Mouse (Mus musculus) right cerebral cortex, postnatal 4 days (tissue): ENCODE measurements at regions not wholly inside any gene's neighbourhood (a gene's known extent, or its start where the extent isn't known, plus 50 kb on each side); places are given as distances from the start of the nearest gene placed in this dataset.

ENCODE experiments used
- DNase-seq: peaks from one replicate; pipeline ENCODE4 v3.0.0-alpha.2; 2022

DNA sequence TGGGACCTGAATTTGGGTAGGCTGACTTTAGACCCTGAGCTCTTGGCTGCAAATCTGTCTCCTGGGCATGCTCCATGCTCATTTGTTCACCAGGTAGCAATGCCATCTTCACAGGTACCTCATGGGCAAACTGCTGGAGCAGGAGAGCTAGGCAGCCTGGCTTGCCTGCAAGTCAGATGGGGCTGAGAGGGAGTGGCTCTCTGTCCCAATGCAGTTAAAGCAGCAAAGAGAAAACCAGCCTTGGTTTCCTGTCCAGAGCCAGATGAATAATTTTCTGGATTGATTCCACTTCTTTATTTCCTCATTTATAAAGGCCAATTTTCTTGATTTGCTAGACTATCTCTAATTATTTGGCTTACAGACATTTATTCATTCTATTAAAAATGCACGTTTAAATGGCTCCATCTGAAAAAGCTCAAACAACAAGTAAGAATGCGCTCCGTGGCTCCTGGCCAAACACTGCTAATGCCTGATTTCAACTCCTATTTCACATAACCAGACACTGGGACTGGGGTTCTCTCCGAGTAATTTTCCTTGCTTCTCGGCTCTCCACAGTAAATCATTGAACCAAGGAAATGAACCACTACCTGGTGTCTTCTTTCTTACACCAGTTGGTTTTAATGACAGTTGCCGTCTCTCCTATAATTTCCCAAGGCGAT is 60.5 kb downstream of the Rsl24d1 start:
- DNase-seq, result peak; percentile 17

DNA sequence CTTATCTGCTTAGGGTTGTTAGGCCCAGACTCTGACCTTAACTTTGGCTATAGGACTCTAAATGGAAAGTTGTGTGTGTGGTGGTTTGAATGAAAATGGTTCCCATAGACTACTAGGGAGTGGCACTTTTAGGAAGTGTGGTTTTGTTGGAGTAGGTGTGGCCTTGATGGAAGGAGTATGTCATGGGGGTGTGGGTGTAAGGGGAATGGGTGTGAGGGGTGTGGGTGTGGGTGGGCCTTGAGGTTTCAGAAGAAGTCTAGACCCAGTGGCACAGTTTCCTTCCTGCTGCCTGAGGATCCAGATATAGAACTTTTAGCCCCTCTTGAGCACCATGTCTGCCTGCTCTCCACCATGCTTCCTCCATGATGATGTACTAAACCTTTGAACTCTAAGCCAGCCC is 63.4 kb downstream of the Rsl24d1 start:
- DNase-seq, result no peak

DNA sequence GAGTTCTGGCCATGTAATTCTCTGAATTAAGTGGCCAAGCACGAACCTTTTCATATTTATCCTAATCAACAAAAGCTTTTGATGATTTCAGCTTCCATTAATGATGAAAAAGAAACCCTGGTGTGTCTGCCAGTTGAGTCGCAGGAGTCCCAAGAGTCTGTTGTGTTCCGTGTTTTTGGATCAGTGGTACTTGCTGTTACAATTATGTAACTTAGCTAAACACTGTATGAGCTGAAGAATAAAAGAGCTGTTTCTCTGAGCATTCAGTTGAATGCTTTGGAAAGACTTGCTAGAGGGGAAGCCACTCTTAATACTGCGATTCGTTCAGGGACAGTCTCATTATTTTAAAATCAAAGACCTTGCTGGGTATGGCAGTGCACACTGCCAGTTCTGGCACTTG is 70.1 kb downstream of the Rsl24d1 start:
- no peak for DNase-seq

DNA sequence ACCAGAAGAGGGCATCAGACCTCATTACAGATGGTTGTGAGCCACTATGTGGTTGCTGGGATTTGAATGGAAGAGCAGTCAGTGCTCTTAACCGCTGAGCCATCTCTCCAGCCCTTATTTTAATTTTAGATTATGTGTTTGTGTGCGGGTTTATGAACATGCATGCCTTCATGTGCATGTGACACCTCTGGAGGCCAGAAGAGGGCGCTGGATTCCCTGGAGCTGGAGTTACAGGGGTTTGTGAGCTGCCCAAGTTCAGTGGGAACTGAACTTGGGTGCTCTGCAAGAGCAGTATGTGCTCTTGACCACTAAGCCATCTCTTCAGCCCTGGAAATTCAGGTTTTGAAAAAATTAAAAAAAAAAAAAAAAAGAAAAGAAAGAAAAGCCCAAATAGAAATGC is 71.7 kb downstream of the Rsl24d1 start:
- no peak for DNase-seq

DNA sequence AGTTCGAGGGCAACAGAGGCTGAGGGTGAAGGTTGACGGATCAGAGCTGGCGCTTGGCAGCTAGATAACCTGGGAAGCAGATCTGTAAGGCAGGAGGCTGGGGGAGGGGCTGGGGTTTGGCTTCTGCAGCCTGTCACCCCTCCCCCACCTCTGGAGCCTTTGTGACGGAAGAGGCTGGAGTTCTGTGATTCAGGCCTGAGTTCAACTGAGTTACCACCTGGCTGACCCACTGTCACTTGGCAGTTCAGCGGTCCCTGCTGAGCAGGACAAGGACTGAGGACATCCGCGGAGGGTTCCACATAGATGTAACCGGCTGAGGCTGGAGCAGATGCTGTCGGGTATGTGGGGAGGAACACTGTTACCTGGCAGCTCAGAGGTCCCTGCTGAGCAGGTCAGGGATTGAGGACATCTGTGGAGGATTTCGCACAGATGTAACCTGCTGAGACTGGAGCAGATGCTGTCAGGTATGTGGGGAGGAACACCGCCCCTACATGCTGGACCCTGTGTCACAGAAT is 79.1 kb downstream of the Rsl24d1 start:
- no peak for DNase-seq

DNA sequence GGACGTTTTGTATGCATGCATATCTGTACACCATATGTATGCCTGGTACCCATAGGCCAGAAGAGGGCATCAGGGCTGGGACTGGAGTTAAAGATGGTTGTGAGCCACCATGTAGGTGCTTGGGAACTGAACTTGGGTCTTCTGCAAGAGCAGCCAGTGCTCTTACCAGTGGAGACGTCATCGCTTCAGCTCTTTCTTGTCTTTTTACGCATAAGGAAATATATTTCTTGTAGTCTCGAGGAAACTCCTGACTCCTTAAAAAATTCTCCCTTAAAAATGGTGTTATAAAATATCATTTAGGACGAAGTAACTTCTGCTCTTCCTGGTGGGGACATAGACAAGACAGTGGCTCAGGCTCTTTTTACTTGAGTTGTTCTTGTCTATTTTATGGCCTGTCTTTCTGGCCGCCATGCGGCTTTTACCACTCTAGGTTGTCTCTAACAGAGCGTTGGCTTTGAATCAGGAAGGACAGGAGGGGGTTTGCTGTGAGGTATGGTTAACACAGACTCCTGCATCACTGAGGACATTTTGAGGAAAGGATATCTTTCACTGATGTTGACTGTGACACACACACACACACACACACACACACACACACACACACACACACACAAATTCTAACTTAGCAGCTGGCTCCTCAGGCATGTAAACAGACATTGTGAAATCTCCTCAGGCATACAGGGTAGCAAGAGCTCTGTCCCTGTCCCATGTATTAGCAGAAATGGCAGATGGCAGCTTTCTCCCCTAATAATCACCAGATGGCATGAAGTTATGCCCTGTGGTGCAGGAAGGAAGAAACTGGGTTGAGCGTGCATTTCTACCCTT is 85.2 kb downstream of the Rsl24d1 start:
- DNase-seq, result no peak

DNA sequence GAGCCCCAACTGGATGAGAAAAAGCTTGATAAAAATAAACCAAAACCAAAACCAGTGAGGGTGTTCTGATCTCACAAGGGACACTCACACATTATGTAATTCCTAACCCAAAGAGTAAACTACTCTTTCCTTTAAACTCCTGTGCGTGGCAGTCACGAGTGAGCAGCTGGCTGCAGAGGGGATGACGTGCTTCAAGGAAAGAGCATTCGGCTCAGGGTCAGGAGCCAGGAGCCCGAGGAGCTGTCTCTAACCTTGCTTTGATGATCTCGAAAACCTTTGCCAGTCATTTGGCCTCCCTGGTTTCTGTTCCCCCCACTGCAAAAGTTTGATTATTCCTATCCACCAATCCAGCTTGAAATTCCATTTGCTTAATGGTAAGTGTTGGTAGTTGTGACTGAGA is 109.9 kb downstream of the Rsl24d1 start:
- no peak for DNase-seq

DNA sequence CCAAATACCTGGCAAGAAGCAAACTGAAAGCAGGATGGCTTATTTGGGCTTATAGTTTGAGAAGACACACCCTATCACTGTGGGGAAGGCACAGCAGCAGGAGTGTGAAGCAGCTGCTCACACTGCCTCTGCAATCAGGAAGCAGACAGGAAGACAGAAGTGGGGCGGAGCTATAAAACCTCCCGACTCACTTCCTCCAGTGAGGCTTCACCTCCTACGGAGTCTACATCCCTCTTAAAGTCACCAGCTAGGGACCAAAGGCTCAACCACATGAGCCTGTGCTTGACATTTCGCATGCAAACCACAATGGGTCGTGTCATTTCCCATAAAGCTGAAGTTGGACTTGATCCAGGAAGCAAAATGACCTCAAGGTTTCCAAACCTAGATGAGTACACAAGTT is 127.0 kb downstream of the Rsl24d1 start:
- no peak for DNase-seq

DNA sequence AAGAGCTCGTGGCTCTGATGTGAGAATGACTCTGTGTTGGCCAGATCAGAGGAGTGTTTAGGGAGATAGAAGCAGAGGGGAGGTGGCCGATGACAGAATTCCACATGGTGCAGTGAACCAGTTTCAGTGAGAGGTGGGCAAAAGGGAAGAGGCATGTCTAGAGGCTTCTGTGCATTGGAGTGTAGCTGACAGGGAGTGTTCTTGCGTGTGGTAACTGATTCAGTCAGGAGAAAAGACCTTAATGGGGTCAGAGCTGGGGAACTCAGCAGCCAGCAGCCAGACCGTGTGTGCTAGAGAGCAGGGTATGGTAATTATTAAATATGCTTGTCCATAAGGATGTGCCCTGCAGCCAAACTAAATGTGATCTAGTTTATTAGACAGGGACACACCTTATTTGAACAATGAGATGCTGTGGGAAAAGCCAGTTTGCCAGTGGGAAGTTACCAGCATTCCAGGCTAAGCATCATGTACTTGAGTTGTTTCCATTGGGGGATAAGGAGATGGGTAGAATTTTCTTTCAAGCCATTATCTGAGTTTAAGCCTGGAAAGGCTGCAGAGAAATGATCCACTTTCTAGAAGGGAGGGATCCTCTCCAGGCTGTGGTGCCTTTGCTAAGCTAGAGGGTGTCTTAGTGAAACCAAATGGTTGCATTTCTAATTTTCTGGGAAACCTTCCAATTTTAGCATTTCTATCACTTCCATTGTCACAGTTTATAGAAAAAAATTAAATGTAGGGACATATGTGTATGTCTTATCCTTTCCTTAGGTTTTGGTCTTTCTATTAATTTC is 129.5 kb downstream of the Rsl24d1 start:
- no peak for DNase-seq

DNA sequence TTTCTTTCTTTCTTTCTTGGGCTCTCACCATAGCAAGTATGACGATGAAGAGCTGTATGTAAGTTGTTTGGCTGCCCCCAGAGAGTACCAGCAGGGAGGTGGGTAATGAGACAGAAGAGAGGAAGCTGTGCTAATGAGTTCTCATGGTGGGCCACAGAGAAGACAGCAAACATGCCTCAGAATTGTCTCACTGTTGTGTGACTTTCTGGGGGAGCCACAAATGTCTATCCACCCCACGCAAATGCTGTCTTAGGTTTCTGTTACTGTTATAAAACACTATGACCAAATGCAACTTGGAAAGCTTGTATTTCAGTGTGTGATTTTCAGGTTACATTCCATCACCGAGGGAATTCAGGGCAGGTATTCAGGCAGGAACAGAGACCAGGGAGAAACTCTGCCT is 131.0 kb downstream of the Rsl24d1 start:
- DNase-seq, result no peak

DNA sequence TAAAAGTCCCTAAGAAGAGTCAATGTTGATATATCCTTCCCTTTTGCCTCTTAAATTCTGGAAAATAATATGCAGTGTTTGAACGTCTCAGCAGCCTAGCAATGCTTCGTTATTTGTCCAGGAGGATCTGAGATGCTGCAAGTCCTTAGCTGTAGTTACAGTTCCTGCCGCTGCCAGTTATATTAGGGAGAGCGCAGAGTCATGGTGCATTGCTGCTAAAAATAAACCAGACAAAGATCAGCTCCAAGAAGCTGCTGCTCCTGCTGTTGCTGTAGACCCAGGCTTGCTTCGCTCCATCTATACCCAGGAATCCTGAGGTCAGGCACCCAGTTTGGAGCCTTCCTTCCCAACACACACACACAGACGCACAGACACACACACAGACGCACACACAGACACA is 132.3 kb downstream of the Rsl24d1 start:
- DNase-seq, result no peak

DNA sequence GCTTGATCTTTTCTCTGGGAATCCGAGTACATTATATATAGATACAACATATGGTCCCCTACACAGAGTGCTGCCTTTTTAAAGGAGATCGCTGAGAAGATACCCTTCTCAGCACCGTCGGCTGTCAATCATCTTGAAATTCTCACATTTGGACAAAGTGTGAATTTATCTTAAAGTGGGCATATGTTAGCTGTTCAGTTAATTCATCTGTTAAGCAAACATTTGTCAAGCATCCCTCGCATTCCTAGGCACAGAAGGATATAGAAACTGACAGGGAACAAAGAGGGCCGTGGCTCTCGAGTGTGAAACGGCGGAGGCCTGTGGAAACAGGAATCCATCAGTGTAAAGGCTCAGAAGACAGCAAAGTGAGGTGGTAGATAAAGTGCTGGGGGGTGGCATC is 144.9 kb downstream of the Rsl24d1 start:
- peak; percentile 10 for DNase-seq

DNA sequence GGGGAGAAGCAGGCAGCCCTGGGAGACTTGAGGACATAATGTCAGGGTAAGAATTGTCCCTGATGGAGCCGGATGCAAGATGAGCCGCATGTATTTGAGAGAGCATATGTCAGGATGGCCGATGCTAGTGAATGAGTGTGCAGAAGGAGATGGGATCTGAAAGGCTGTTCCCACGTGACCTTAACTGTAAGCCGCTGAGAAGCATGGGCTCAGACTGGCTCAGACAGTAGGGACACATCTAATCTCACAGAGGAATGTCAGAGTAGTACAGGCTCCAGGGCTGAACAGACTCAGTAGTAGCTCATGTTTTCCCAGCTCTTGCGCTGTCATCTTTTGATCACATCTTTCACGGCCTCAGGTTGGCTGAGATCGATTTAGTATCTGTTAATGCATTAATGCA is 145.4 kb downstream of the Rsl24d1 start:
- no peak for DNase-seq

DNA sequence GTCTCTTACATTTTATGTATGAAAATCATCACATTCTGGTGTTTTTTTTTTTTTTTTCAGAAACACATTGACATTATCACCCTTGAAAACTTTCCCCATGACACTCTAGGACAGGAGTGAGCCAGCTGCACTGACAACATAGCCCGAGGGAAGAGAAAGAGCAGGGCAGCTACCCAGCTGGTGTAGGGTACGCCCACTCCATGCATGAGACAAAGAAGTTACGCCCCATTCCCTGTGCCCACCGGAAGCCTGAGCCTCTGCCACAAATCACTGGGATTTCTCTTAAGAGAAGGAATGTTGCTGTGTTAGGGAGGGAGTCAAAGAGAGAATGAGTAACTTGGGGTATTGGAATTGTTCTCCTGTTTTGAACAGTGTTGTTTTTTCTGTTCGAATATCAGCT is 149.5 kb downstream of the Rsl24d1 start:
- no peak for DNase-seq

DNA sequence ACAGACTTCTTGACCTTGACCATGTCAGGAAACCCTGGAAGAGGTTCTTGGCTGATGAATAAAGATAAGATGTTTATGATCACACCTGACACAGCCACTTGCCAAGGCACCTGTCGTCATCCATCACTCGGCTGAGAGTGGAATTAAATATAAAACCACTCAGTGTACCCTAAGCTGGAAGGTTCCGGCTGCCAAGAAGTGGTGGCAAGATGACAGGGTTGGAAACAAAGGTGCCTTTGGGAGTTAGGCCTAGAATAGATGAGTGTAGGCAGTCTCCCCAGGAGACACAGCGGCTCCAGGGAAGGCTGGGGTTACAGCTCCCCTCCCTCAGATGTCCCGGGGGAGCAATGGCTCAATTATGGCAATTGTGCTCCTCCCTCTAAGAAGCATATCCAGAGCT is 157.0 kb downstream of the Rsl24d1 start:
- DNase-seq, result no peak

DNA sequence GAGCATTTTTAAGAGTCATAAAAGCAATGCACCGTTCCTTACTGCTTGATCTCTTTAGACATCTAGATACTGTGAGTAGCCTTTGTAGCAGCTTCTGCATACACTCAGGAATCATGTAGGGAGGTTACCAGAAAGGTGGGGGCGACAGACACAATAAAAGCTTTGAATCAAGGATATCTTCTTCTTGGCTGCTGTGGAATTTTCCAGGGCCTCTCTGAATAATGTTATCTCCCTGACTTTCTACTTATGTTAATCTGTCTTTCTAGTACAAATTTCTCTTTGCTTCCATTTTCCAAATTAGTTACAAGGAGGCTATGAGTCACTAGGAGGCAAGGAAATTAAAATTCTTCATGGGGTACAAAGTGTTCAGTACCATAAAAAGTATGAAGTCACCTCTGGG is 159.4 kb downstream of the Rsl24d1 start:
- no peak for DNase-seq

DNA sequence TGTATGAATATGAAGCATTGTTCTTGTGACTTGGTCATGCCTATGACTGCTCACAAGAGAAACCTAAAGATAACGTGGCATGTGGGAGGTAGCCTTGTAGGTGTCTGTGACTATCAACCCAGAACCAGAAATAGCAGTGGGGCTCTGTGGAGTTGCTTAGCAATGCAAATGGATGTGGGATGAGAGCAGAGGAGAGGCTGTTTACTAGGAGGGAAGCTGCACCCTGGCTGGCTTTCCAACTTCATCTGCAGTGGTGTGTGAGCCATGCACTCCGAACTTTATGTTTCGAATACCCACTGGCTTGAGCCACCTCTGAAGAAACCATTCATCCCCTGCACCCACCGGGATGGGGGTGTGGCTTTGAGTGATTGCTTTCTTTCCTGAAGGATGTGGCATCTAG is 160.5 kb downstream of the Rsl24d1 start:
- DNase-seq, result no peak

DNA sequence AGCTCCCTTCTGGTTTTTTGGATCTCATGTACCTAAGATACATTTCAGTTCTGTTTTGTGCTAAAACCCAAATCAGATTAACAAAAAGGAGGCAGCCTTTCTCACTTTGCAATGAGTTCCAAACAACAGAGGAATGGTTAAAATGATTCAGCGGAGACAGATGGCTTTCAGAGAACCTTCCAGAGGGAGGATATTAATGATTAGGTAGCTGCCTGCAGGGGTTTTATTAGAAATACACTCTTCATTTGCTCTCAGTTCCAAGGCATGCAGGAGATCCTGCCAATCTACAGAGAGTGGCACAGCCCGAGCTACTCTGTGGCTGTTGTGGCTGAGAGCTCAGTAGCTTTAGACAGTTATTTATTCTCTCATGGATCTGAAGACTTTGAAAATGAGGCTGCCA is 162.4 kb downstream of the Rsl24d1 start:
- DNase-seq, result no peak

DNA sequence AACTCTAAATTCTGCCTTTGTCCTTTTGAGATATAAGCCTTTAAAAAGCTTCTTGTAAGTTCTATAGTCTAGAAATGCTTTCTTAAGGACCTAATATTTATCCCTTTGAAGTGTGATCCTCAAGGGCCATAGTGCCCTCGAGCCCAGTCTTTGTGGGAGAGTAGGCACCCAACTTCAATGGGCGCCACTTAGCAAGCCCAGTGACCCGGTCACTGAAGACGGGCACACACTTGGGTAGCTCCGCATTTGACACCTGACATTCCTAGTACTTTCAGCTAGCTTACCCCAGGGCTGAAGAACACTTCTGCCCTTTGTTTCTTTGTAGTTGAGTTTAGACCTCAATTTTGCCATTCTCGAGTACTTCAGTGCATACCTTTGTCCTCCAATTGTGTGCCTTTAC is 182.1 kb downstream of the Rsl24d1 start:
- DNase-seq, result no peak

DNA sequence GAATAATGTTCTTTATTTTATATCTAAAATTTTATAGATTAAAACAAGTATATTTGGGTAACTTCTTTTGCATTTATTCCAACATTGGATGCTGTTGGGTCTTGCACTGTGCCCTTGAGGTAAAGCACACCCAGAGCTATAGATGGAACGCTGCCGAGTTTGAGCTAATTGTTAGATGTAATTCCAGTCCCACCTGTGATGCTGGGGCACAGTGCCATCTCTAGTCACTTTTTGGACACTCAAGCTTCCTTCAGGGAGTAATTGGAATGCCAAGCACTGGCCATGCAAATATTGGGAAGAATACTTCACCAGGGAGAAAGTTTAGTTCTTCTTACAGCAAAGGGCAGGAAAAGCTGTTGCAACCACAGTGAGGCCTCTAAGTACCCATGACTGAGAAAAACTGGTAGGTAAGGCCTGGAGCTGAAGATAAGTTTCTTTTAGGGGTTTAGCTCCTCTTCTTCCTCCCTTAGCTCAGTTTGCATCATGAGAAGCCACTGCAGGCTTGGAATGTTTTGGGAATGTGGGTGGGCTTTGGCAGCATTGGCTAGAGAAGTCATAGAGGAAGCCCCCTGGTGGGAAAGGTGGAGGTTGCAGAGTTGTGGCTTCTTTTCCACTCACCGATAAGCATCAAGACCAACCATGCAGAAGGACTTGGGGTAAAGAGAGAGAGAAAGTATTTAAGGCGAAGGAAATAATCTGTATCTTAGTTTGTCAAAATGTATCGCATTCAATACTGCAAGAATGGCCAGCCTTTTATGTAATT is 189.1 kb downstream of the Rsl24d1 start:
- no peak for DNase-seq

DNA sequence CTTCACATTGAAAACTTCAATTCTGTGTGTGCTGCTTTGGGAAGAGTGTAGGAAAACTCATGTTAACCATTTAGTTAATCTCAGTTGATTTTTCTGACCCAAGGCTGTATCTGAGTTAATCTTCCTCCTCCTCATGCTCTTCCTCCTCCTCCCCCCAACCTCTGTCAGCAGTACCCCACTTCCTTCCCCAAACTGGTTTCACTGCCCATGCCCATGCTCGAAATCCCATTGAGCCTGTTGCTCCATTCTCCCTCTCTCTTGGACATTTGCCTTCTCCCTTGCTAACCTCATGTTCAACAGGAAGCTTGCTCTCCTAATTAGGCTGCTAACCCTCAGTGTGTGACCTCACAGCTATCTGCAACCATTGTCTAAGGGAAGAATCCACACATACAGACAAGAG is 203.8 kb downstream of the Rsl24d1 start:
- no peak for DNase-seq

DNA sequence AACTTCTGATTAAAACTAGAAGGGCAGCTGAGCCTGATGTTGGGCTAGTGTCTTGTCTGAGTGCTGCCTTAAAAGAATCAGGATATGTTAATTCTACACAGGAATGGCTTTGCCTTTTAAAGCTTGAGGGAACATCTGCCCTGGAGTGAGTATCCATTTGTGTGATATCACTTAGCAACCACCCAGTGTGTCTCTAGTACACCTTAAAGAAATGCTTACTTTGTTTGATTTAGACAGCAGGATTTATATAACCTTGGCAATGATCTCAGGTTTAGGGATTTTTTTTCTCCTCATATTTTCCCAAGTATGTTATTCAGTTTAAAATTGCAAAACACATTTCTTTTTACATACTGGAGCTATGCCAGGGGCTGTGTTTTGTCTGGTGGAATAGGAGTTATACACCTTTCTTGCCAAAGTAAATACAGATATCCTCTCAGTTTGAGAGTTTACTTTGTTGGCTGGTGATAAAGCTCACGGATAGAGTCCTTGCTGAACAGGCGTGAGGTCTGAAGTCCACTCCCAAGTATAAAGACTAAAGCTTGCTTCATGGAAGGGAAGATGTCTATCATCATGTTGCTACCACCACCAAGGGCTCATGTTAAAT is 206.6 kb downstream of the Rsl24d1 start:
- no peak for DNase-seq

DNA sequence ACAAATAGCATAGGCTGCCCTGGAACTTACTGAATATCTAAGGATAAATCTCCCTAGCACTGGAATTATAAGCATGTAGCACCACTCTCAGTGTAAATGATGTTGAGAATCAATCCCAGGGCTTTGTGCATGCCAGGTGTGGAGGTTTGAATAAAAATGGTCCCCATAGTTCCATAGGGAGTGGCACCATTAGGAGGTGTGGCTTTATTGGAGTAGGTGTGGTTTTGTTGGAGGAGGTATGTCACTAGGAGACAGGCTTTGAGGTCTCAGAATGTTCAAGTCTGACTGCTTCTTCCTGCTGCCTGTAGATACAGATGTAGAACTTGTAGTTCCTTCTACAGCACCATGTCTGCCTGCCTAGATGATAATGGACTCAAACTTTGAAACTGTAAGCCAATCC is 217.8 kb downstream of the Rsl24d1 start:
- no peak for DNase-seq
